Mouse (Mus musculus): Measurements from ENCODE around the gene Asic2. TPM values are rescaled to one million over a fixed set of nuclear protein-coding genes. Genes with fewer than 3 reads are reported as not detected.

Gene Asic2
- total and polyA plus RNA-seq, 3 experiments, result not detected

- DNase-seq (ENCODE audit: low read depth, low spot score), result no peak
- Histone ChIP-seq H3K27ac (ENCODE audit: control insufficient read depth, low read depth, low read length) (no peak overlapping the region), H3K4me3 (ENCODE audit: control insufficient read depth in 1 of 2, insufficient read depth in 1 of 2, low read depth in 2 of 2, low read length in 2 of 2) (no peak overlapping the region), H3K79me2 (ENCODE audit: control insufficient read depth, insufficient read depth, low read length, poor library complexity) (no peaks in the 10 kb centered on the region), H3K9ac (ENCODE audit: control insufficient read depth, low read depth, low read length, poor library complexity, severe bottlenecking) (no peak overlapping the region), H3K4me1 (ENCODE audit: control insufficient read depth in 1 of 2, insufficient read depth in 2 of 2, low read length in 2 of 2) (no peaks in the 10 kb centered on the region), H3K27me3 (ENCODE audit: control insufficient read depth in 1 of 2, insufficient read depth in 2 of 2, low read length in 2 of 2) (no peaks in the 10 kb centered on the region; a peak in 1 of 4 replicates), H3K36me3 (ENCODE audit: control insufficient read depth in 1 of 2, insufficient read depth in 2 of 2, low read length in 2 of 2) (no peaks in the 10 kb centered on the region), H3K9me3 (replicated peaks; ENCODE audit: insufficient read depth, low read length) (no peaks in the 10 kb centered on the region)
- TF ChIP-seq ELF1 (IDR thresholded peaks at IDR 0.05; ENCODE audit: low read depth, low read length), result no peak
- no peak for TF ChIP-seq TBP (IDR thresholded peaks at IDR 0.05; ENCODE audit: low read depth, low read length)
- no peak for TF ChIP-seq BHLHE40 (IDR thresholded peaks at IDR 0.05; ENCODE audit: borderline replicate concordance, low read depth, low read length)
- TF ChIP-seq JUND (IDR thresholded peaks at IDR 0.05; ENCODE audit: low read depth, low read length), result no peak
- no peak for TF ChIP-seq E2F4 (IDR thresholded peaks at IDR 0.05; ENCODE audit: borderline replicate concordance, low read depth, low read length)
- no peak for TF ChIP-seq ETS1 (IDR thresholded peaks at IDR 0.05; ENCODE audit: low read depth, low read length)
- no peak for TF ChIP-seq NELFE (IDR thresholded peaks at IDR 0.05; ENCODE audit: low read depth, low read length)
- no peak for TF ChIP-seq TAL1 (IDR thresholded peaks at IDR 0.05; ENCODE audit: low read length)
- no peak for TF ChIP-seq MYC (IDR thresholded peaks at IDR 0.05; ENCODE audit: low read depth, low read length)
- TF ChIP-seq SIN3A (IDR thresholded peaks at IDR 0.05; ENCODE audit: low read length), result no peak
- no peak for TF ChIP-seq CTCF (IDR thresholded peaks at IDR 0.05 in 2 of 3, conservative IDR thresholded peaks at IDR 0.05 in 1 of 3; ENCODE audit: control insufficient read depth in 1 of 3, insufficient read depth in 1 of 3, low read depth in 2 of 3, low read length in 3 of 3, poor library complexity in 1 of 3, severe bottlenecking in 1 of 3)
- TF ChIP-seq USF1 (IDR thresholded peaks at IDR 0.05; ENCODE audit: low read depth, low read length), result no peak
- TF ChIP-seq POLR2A (IDR thresholded peaks at IDR 0.05; ENCODE audit: control insufficient read depth in 1 of 2, insufficient read depth in 1 of 2, low read depth in 1 of 2, low read length in 2 of 2, poor library complexity in 1 of 2), result no peak
- TF ChIP-seq EP300 (IDR thresholded peaks at IDR 0.05; ENCODE audit: low read depth in 1 of 2, low read length in 2 of 2), result no peak
Measured at GRCm38 (mm10) chr11:81187851-81188250, 780.4 kb downstream of the Asic2 start.

- Histone ChIP-seq H3K4me1 (ENCODE audit: control insufficient read depth in 1 of 2, insufficient read depth in 2 of 2, low read length in 2 of 2) (no peaks in the 10 kb centered on the region), H3K79me2 (ENCODE audit: control insufficient read depth, insufficient read depth, low read length, poor library complexity) (no peaks in the 10 kb centered on the region), H3K27me3 (ENCODE audit: control insufficient read depth in 1 of 2, insufficient read depth in 2 of 2, low read length in 2 of 2) (no peaks in the 10 kb centered on the region), H3K27ac (ENCODE audit: control insufficient read depth, low read depth, low read length) (no peak overlapping the region), H3K9ac (ENCODE audit: control insufficient read depth, low read depth, low read length, poor library complexity, severe bottlenecking) (no peak overlapping the region), H3K4me3 (ENCODE audit: control insufficient read depth in 1 of 2, insufficient read depth in 1 of 2, low read depth in 2 of 2, low read length in 2 of 2) (no peak overlapping the region), H3K36me3 (ENCODE audit: control insufficient read depth in 1 of 2, insufficient read depth in 2 of 2, low read length in 2 of 2) (no peaks in the 10 kb centered on the region), H3K9me3 (replicated peaks; ENCODE audit: insufficient read depth, low read length) (no peaks in the 10 kb centered on the region)
- TF ChIP-seq POLR2A (IDR thresholded peaks at IDR 0.05; ENCODE audit: control insufficient read depth in 1 of 2, insufficient read depth in 1 of 2, low read depth in 1 of 2, low read length in 2 of 2, poor library complexity in 1 of 2) (no peak), GATA1 (IDR thresholded peaks at IDR 0.05; ENCODE audit: low read depth, low read length) (no peak), ZC3H11A (IDR thresholded peaks at IDR 0.05; ENCODE audit: low read depth, low read length) (no peak), NELFE (IDR thresholded peaks at IDR 0.05; ENCODE audit: low read depth, low read length) (no peak), MAFK (IDR thresholded peaks at IDR 0.05; ENCODE audit: borderline replicate concordance, low read depth, low read length) (no peak), ZNF384 (IDR thresholded peaks at IDR 0.05; ENCODE audit: low read depth, low read length) (no peak), UBTF (IDR thresholded peaks at IDR 0.05; ENCODE audit: borderline replicate concordance, insufficient read depth, low read depth, low read length) (no peak), KAT2A (conservative IDR thresholded peaks at IDR 0.05; ENCODE audit: low read depth, low read length) (no peak), MAX (IDR thresholded peaks at IDR 0.05; ENCODE audit: low read length) (no peak), BHLHE40 (IDR thresholded peaks at IDR 0.05; ENCODE audit: borderline replicate concordance, low read depth, low read length) (no peak)
- no peak for DNase-seq (ENCODE audit: low read depth, low spot score)
Measured at GRCm38 (mm10) chr11:81184721-81185120, 783.5 kb downstream of the Asic2 start.
